Mouse (Mus musculus): Measurements from ENCODE around the gene Elmo2. TPM values are rescaled to one million over a fixed set of nuclear protein-coding genes. Genes with fewer than 3 reads are reported as not detected.

Elmo2 gene
- polyA plus RNA-seq, 1 experiment from 2014 or later = 98.6 TPM

DNA sequence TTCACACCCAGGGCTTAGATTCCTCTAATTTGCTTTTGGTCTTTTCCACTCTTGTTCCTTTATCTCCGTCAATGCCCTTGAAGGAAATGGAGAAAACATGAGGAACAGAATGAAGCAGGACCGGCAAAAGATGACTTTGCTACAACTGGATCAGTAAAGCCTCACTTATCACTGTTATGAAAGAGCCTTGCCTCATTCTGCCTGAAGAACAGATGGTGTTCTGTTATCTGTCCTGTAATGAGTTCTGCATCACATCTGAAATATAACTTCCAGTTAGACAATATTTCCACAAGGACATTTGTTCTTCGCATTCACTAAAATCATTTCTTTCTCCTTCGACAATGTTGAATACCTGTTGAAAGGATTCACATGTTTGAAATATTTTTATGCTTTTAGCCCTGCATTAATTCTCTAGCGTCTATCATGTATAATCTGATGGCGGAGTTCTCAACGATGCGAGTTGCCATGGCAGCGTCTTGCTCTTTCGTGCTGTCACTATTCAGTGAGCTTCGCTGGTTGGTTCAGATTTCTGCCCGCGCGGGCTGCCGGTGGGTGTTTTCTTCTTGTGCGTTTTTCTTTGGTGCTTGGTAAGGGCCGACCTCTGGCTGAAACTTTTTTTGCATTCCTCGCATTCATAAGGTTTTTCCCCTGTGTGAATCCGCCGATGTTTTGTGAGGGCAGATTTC, 25.7 kb upstream of the Elmo2 start:
- Histone ChIP-seq H3K27me3 (no peaks in the 10 kb centered on the region), H3K4me1 (replicated peaks) (0 out of 2 replicates have a peak, but pooled peaks cover 3% of the 10 kb centered on the region), H3K4me3 (replicated peaks) (no peak overlapping the region), H3K9ac (replicated peaks) (no peak overlapping the region), H3K4me2 (replicated peaks) (no peak overlapping the region), H3K9me3 (peaks cover 27% of the 10 kb centered on the region), H3K36me3 (peaks cover 39% of the 10 kb centered on the region), H3K27ac (no peak overlapping the region)
- 91% methylated on average over 20 of the region's 20 CpGs for WGBS
- ATAC-seq = no peak

DNA sequence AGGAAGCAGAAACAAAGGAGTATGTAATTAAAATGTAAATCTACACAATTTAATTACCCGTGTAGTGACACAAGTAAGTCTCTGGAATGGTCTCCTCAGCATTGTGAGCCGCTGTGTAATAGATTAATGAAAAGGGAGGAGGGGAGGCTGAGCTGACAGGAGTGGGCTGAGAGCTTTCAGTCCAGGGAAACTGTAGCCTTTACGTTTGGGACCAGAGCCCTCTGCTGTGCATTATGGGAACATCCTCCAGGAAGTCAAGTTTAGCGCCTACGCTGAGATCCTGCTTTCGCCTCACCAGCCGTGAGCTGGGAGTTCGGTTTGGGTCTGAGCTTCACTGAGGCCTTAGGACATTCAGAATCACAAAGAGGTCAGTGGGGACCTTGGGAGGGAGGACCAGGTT, 23.2 kb upstream of the Elmo2 start:
- no peak overlapping the region for H3K9ac ChIP-seq (replicated peaks)
- 27% methylated on average over 8 of the region's 8 CpGs for WGBS
- no peak overlapping the region for H3K4me3 ChIP-seq (replicated peaks)
- peaks cover 32% of the 10 kb centered on the region for H3K36me3 ChIP-seq
- peak; percentile 76; the same call in 1 of the 2 replicates for ATAC-seq
- H3K9me3 ChIP-seq = peaks cover 25% of the 10 kb centered on the region
- H3K4me1 ChIP-seq (replicated peaks) = 0 out of 2 replicates have a peak, but pooled peaks cover 3% of the 10 kb centered on the region
- no peak overlapping the region for H3K27ac ChIP-seq
- H3K4me2 ChIP-seq (replicated peaks) = no peak overlapping the region
- H3K27me3 ChIP-seq = no peaks in the 10 kb centered on the region; the same call in 1 of the 2 replicates

DNA sequence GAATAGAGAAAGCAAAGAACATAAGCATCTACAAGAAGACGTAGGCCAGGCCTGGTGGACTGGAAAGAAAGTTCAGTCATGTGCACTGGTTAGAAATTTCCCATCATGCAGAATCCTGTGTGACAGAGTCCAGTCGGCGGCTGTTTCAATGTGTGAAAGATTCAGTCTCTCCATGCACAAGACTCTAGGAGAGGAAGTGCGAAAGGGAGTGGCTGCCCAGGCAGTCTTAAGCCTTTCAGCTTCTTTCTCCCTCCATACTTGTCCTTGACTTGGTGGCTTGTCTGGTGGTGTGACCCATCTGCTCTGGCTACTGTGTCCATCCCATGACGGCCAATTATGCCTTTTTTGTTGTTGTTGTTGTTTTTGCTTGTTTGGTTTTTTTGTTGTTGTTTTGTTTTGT, 19.9 kb upstream of the Elmo2 start:
- Histone ChIP-seq H3K9ac (replicated peaks) (no peak overlapping the region), H3K27ac (no peak overlapping the region), H3K36me3 (no peaks in the 10 kb centered on the region), H3K9me3 (no peaks in the 10 kb centered on the region), H3K27me3 (no peaks in the 10 kb centered on the region; the same call in 1 of the 2 replicates), H3K4me2 (replicated peaks) (no peak overlapping the region), H3K4me1 (replicated peaks) (0 out of 2 replicates have a peak, but pooled peaks cover 3% of the 10 kb centered on the region), H3K4me3 (replicated peaks) (no peak overlapping the region)
- ATAC-seq = no peak
- WGBS = 83% methylated on average over 5 of the region's 5 CpGs

DNA sequence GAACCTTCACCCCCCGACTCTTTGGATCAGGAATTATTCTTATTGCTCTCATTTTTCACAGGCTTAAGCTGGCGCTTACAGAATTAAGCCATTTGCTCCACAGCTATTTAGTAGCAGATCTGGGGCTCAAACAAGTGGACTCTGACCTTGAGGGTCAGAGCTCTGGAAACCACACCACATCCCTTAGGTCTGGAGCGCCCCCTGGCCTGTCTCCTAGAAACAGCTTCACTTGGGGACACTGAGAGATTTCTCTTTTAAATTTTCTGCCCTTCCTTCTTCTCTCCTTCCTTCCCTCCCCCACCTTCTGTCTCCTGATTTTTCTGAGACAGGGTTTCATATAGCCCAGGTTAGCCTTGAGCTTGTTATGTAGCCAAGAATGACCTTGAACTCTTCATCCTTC, 10.9 kb upstream of the Elmo2 start:
- no peak overlapping the region for H3K4me2 ChIP-seq (replicated peaks)
- H3K27me3 ChIP-seq = peaks cover 10% of the 10 kb centered on the region
- H3K9me3 ChIP-seq = no peaks in the 10 kb centered on the region
- WGBS = 14% methylated on average over 3 of the region's 3 CpGs
- no peak for ATAC-seq
- no peak overlapping the region for H3K9ac ChIP-seq (replicated peaks)
- no peak overlapping the region for H3K4me3 ChIP-seq (replicated peaks)
- no peaks in the 10 kb centered on the region for H3K36me3 ChIP-seq
- no peak overlapping the region for H3K27ac ChIP-seq
- peaks cover 12% of the 10 kb centered on the region; the same call in 1 of the 2 replicates for H3K4me1 ChIP-seq (replicated peaks)

DNA sequence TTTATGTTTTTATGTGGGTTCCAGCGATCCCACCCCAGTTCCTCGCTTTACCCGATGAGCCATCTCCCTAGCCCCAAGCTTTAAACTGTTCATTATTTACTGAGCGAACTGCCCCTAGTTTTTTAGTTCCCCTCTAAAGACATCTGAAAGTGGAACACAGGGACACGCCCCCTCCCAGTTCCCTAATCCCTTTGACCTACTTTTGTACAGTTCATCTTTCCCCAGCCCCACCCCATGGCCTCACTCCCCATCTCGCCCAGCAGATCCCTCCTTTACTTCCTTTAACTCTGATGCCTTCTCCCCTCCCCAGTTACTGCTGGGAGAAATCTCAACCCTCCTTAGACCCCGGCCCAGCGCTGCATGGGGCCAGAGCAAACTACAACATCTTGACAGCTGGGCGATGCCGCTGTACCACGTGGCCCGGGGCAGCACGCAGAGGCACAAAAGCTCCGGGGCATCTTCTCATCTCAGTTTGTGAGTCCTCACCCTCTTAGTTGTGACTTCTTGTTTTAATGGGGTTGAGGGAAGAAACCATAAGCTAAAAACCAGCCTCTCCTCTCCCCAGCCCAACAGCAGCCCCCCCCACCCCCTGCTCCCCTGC, 6.4 kb upstream of the Elmo2 start:
- H3K9me3 ChIP-seq = no peaks in the 10 kb centered on the region
- WGBS = 42% methylated on average over 14 of the region's 14 CpGs
- no peaks in the 10 kb centered on the region for H3K36me3 ChIP-seq
- no peak overlapping the region for H3K27ac ChIP-seq
- H3K27me3 ChIP-seq = peaks cover 9% of the 10 kb centered on the region; the same call in 1 of the 2 replicates
- H3K4me3 ChIP-seq (replicated peaks) = no peak overlapping the region
- no peak for ATAC-seq
- peaks cover 15% of the 10 kb centered on the region for H3K4me1 ChIP-seq (replicated peaks)
- no peak overlapping the region for H3K4me2 ChIP-seq (replicated peaks)
- H3K9ac ChIP-seq (replicated peaks) = no peak overlapping the region

DNA sequence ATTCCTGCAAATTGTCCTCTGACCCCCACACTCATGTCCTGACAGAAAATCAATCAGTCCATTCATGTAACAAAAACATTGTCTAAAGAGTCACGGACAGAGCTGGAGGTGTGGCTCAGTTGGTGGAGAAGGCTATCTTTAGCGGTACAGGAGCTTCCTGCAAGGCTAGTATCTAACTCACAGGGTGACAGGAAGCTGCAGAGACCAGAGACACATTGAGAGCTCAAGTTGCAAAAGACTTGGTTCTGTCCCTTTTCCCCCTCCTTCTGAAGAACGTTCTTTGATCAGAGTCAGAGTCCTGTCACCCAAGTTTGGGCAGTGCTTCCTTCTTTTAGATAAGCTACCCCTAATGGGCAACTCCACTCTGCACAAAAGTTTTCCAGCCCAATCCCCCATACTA, 3.4 kb upstream of the Elmo2 start:
- H3K27me3 ChIP-seq = peaks cover 9% of the 10 kb centered on the region; the same call in 1 of the 2 replicates
- peaks cover 31% of the 10 kb centered on the region for H3K4me1 ChIP-seq (replicated peaks)
- ATAC-seq = no peak

DNA sequence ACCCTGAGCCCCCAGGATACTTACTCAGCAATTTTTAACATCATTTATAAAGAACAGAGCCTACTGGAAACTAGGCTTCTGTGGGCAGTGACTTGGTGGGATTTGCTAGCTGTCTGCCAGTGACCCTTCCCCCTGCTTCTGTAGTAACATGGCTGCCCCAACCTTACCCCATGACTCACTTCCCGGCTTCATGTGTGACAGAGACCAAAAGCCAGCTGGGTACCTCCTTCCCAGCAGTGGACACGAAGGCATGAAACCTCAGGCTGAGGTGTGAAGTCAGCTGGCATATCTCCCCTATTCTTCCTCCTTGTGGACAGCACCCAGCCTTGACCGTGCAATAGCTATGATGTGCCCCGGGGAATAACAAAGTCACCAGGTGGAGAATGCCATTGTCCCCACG, 2.5 kb upstream of the Elmo2 start:
- H3K4me1 ChIP-seq (replicated peaks) = peaks cover 41% of the 10 kb centered on the region
- peaks cover 9% of the 10 kb centered on the region; the same call in 1 of the 2 replicates for H3K27me3 ChIP-seq
- 83% methylated on average over 5 of the region's 5 CpGs for WGBS
- no peaks in the 10 kb centered on the region for H3K9me3 ChIP-seq
- H3K27ac ChIP-seq = no peak overlapping the region
- ATAC-seq = no peak
- H3K36me3 ChIP-seq = no peaks in the 10 kb centered on the region
- H3K4me2 ChIP-seq (replicated peaks) = no peak overlapping the region
- no peak overlapping the region for H3K4me3 ChIP-seq (replicated peaks)
- H3K9ac ChIP-seq (replicated peaks) = no peak overlapping the region

More for the DNA sequence above, 3.4 kb upstream of the Elmo2 start:
- Histone ChIP-seq H3K4me3 (replicated peaks) (no peak overlapping the region), H3K9me3 (no peaks in the 10 kb centered on the region), H3K36me3 (no peaks in the 10 kb centered on the region), H3K9ac (replicated peaks) (no peak overlapping the region), H3K27ac (no peak overlapping the region), H3K4me2 (replicated peaks) (no peak overlapping the region)
- 64% methylated on average over 3 of the region's 3 CpGs for WGBS

DNA sequence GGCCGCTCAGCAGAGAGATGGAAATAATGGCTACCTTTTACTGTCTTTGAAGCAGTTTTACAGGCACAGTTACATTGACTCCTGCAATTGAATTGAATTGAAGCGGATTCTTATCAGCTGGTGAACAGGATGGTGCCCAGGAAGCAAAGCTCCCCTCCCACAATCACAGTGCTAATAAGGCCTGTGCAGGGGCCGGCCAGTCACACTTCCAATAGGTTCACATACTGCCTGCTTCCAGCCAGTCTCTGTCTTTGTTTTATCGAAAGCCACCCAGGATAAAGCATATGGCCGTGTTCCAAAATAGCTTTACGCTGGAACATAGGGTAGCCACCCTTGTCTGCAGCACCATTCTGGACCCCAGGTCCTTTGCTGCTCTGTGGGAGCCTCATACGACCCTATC, 1.1 kb upstream of the Elmo2 start:
- peak overlapping the region; percentile 81 for H3K4me3 ChIP-seq (replicated peaks)
- H3K4me2 ChIP-seq (replicated peaks) = peak overlapping the region; percentile 81
- peak overlapping the region; percentile 95 for H3K27ac ChIP-seq
- H3K9ac ChIP-seq (replicated peaks) = peak overlapping the region; percentile 75
- 39% methylated on average over 7 of the region's 7 CpGs for WGBS
- peaks cover 6% of the 10 kb centered on the region; the same call in 1 of the 2 replicates for H3K27me3 ChIP-seq
- no peaks in the 10 kb centered on the region for H3K9me3 ChIP-seq
- no peak for ATAC-seq
- no peaks in the 10 kb centered on the region for H3K36me3 ChIP-seq
- H3K4me1 ChIP-seq (replicated peaks) = peaks cover 46% of the 10 kb centered on the region

DNA sequence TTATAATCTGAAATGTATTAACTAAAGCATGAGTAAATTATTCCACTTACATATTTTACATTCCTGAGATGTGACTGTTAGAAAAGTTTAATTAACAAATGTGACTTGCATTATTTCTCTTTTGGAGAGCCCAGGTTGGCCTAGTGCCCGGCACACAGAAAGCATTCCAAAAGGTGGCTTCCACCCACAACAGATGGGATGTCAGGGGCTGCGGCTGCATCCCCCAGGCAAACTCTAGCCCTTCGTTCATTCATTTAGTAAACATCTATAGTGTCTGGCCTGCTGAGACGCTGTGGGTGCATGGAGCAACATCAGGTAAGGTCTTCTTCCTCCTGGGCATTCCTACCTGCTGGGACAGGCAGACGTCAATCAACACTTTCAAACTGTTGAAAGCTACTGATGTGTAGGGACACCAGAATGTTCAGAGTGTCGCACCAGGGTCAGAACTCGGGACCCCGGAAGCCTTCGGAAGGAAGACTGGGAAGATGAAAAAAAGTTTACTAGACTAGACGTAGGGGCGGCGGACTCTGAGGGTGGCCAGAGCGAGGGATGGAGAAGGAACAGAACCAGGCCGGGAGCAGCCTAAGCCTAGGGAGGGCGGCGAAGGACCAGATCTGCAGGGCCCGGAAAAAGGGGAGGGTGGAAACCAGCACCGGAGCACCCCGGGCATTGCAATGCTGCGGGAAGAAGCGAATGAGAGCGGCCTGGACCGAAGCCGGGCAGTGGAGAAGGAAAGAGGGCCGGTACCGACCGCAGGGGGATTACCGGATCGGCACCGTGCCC, 567 bp downstream of the Elmo2 start:
- peaks cover 62% of the 10 kb centered on the region for H3K4me1 ChIP-seq (replicated peaks)
- no peaks in the 10 kb centered on the region for H3K36me3 ChIP-seq
- H3K4me2 ChIP-seq (replicated peaks) = peak overlapping the region; percentile 95
- H3K9me3 ChIP-seq = no peaks in the 10 kb centered on the region
- WGBS = under 1% methylated on average over 30 of the region's 30 CpGs
- peak overlapping the region; percentile 81 for H3K4me3 ChIP-seq (replicated peaks)
- peak overlapping the region; percentile 95 for H3K9ac ChIP-seq (replicated peaks)
- ATAC-seq = peak; percentile 53
- H3K27ac ChIP-seq = peak overlapping the region; percentile 63
- H3K27me3 ChIP-seq = peaks cover 6% of the 10 kb centered on the region; the same call in 1 of the 2 replicates

DNA sequence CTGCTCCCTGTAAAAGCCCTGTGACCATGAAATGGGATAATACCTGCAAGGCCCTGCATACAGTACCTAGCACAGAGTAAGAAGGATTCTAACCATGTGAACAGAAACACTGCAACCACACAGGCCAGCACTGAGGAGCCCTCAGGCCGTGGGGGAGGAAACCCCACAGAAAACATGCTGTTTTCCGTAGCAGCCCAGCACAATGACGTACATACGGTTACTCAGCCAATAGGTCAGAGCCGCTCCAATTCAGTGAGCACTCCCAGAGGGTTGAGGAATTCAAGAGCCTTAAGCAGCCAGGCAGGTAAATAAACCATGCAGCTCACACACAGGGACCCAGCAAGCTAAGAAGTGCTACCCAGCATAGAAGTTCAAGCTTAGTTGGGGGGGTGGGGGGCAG, 2.4 kb downstream of the Elmo2 start:
- Histone ChIP-seq H3K27ac (no peak overlapping the region), H3K9ac (replicated peaks) (peak overlapping the region; percentile 42), H3K36me3 (no peaks in the 10 kb centered on the region), H3K27me3 (no peaks in the 10 kb centered on the region), H3K4me1 (replicated peaks) (peaks cover 71% of the 10 kb centered on the region), H3K4me2 (replicated peaks) (peak overlapping the region; percentile 95), H3K4me3 (replicated peaks) (peak overlapping the region; percentile 81; the same call in 1 of the 2 replicates), H3K9me3 (no peaks in the 10 kb centered on the region)
- no peak for ATAC-seq
- WGBS = 48% methylated on average over 5 of the region's 5 CpGs

DNA sequence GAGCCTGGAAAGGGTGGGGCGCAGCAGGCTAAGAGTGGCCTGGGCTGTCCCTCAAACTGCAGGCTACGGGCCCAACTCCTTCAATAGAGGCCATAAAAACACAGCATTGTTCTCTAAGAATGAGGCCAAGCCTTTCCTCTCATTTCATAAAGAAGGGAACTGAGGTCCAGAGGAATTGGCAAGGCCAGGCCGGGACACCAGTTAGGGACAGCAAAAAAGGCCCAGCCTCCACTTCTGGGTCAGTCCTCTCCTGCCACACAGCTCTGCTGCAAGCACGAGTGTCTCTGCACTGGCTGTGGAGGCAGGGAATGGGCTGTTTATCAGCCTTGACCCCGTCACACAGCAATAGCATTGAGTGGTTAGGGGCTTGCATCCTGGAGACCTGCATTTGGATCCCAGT, 2.8 kb downstream of the Elmo2 start:
- ATAC-seq = no peak
- no peaks in the 10 kb centered on the region for H3K27me3 ChIP-seq
- 0 out of 2 replicates have a peak overlapping the region, but pooled peaks have one; percentile 81 for H3K4me3 ChIP-seq (replicated peaks)
- peak overlapping the region; percentile 42; the same call in 1 of the 2 replicates for H3K9ac ChIP-seq (replicated peaks)
- peaks cover 76% of the 10 kb centered on the region for H3K4me1 ChIP-seq (replicated peaks)
- no peak overlapping the region for H3K27ac ChIP-seq
- WGBS = 63% methylated on average over 5 of the region's 5 CpGs
- peak overlapping the region; percentile 95; the same call in 1 of the 2 replicates for H3K4me2 ChIP-seq (replicated peaks)
- no peaks in the 10 kb centered on the region for H3K36me3 ChIP-seq
- H3K9me3 ChIP-seq = no peaks in the 10 kb centered on the region

All from midbrain, embryonic 13.5 days (tissue).